Mouse (Mus musculus): ENCODE measurements around the gene Ube2v1. TPM values are rescaled to one million over a fixed set of nuclear protein-coding genes. Genes with fewer than 3 reads are reported as not detected.
A peak's percentile ranks its signal among the peaks of the same experiment; 100 is the strongest.
"Not testable (repeated sequence)": the region's sequence is repeated elsewhere in the genome, so short reads cannot be mapped to it uniquely, and the experiment has no call there.

Ube2v1 gene
- total RNA-seq, 2 experiments from 2014 or later: 51.7 to 116 TPM

GRCm38 (mm10) chr2:167656629-167657478, 25.0 kb upstream of the Ube2v1 start:
- peak; percentile 67 for ATAC-seq (replicated peaks; ENCODE audit: poor library complexity)

- no peak for ATAC-seq (replicated peaks; ENCODE audit: poor library complexity)
Measured at GRCm38 (mm10) chr2:167654911-167655600, 23.2 kb upstream of the Ube2v1 start.

GRCm38 (mm10) chr2:167652694-167653093, 20.8 kb upstream of the Ube2v1 start:
- no peak for ATAC-seq (replicated peaks; ENCODE audit: poor library complexity)

GRCm38 (mm10) chr2:167651622-167652021, 19.7 kb upstream of the Ube2v1 start:
- ATAC-seq (replicated peaks; ENCODE audit: poor library complexity): no peak

- peak; percentile 88 for ATAC-seq (replicated peaks; ENCODE audit: poor library complexity)
Measured at GRCm38 (mm10) chr2:167649290-167650032, 17.6 kb upstream of the Ube2v1 start.

GRCm38 (mm10) chr2:167646411-167646810, 14.5 kb upstream of the Ube2v1 start:
- no peak; the same call in 1 of the 2 replicates for ATAC-seq (replicated peaks; ENCODE audit: poor library complexity)

GRCm38 (mm10) chr2:167643356-167644052, 11.6 kb upstream of the Ube2v1 start:
- ATAC-seq (replicated peaks; ENCODE audit: poor library complexity): not testable (repeated sequence)

GRCm38 (mm10) chr2:167642164-167642563, 10.3 kb upstream of the Ube2v1 start:
- ATAC-seq (replicated peaks; ENCODE audit: poor library complexity): no peak

GRCm38 (mm10) chr2:167641337-167641736, 9.4 kb upstream of the Ube2v1 start:
- ATAC-seq (replicated peaks; ENCODE audit: poor library complexity): peak; percentile 93

GRCm38 (mm10) chr2:167640279-167640678, 8.4 kb upstream of the Ube2v1 start:
- peak; percentile 63 for ATAC-seq (replicated peaks; ENCODE audit: poor library complexity)

GRCm38 (mm10) chr2:167634865-167635512, 3.1 kb upstream of the Ube2v1 start:
- no peak for ATAC-seq (replicated peaks; ENCODE audit: poor library complexity)

- ATAC-seq (replicated peaks; ENCODE audit: poor library complexity): peak; percentile 85
Measured at GRCm38 (mm10) chr2:167634338-167634770, 2.5 kb upstream of the Ube2v1 start.

- ATAC-seq (replicated peaks; ENCODE audit: poor library complexity): no peak
Measured at GRCm38 (mm10) chr2:167633537-167633872, 1.6 kb upstream of the Ube2v1 start.

- no peak for ATAC-seq (replicated peaks; ENCODE audit: poor library complexity)
Measured at GRCm38 (mm10) chr2:167632731-167633536, 1.0 kb upstream of the Ube2v1 start.

- ATAC-seq (replicated peaks; ENCODE audit: poor library complexity): no peak
Measured at GRCm38 (mm10) chr2:167631181-167631590, 709 bp downstream of the Ube2v1 start.

GRCm38 (mm10) chr2:167630421-167630820, 1.5 kb downstream of the Ube2v1 start:
- no peak for ATAC-seq (replicated peaks; ENCODE audit: poor library complexity)

GRCm38 (mm10) chr2:167629665-167630209, 2.2 kb downstream of the Ube2v1 start:
- ATAC-seq (replicated peaks; ENCODE audit: poor library complexity): no peak

- peak; percentile 77 for ATAC-seq (replicated peaks; ENCODE audit: poor library complexity)
Measured at GRCm38 (mm10) chr2:167628872-167629271, 3.0 kb downstream of the Ube2v1 start.

- no peak for ATAC-seq (replicated peaks; ENCODE audit: poor library complexity)
Measured at GRCm38 (mm10) chr2:167627019-167627418, 4.9 kb downstream of the Ube2v1 start.
